Mouse (Mus musculus) MEL (cell line): ENCODE results near the gene Vstm5.

ENCODE experiments used
- CTCF ChIP-seq, 3 experiments: IDR thresholded peaks in 2 of 3; conservative IDR thresholded peaks in 1 of 3; 2 replicates each; pipeline ENCODE4 v1.5.1; 2011 to 2012; ENCODE audit warnings: low read length in 3 of 3, low read depth in 2 of 3, mild to moderate bottlenecking in 2 of 3, improper control_type of control experiment in 1 of 3, inconsistent platforms in 1 of 3, mixed read lengths in 1 of 3, moderate library complexity in 1 of 3; ENCODE audit not compliant: control insufficient read depth in 1 of 3, insufficient read depth in 1 of 3, poor library complexity in 1 of 3, severe bottlenecking in 1 of 3
- KAT2A ChIP-seq: conservative IDR thresholded peaks from 2 replicates; pipeline ENCODE4 v1.6.1; 2012; ENCODE audit warnings: low read depth, low read length, improper control_type of control experiment, inconsistent platforms
- MAX ChIP-seq: IDR thresholded peaks from 2 replicates; pipeline ENCODE4 v1.6.1; 2011; ENCODE audit warnings: low read length, improper control_type of control experiment
- MEF2A ChIP-seq: IDR thresholded peaks from 2 replicates; pipeline ENCODE4 v1.6.1; 2014; ENCODE audit warnings: low read depth, mild to moderate bottlenecking, inconsistent platforms, low read length, improper control_type of control experiment; ENCODE audit not compliant: poor library complexity, insufficient replicate concordance, severe bottlenecking; ENCODE audit errors: extremely low read depth

DNA sequence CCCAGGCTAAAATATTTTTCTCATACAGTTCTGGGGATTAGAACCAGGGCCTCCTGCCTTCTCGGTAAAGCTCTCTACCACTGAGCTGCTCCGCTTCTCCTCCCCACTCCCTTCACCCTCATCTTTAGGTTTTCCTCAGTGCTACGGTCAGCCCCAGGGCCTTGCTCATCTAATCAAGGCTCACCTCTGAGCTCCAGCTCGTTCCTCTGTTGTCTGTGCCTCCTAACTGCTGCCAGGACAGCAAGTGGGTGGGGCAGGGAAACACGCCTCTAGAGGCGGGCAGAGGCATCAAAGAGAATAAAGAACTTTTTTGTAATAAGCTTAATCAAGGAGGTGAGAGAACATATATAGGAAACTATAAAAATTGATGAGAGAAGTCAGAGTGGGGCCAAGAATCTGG, 49.0 kb downstream of the Vstm5 start:
- TF ChIP-seq KAT2A: no peak
- TF ChIP-seq CTCF (IDR thresholded peaks at IDR 0.05 in 2 of 3, conservative IDR thresholded peaks at IDR 0.05 in 1 of 3; ENCODE audit: control insufficient read depth in 1 of 3, insufficient read depth in 1 of 3, low read depth in 2 of 3, low read length in 3 of 3, poor library complexity in 1 of 3, severe bottlenecking in 1 of 3): peak in 1 of 3 experiments; percentile 18; a peak in 2 of 6 replicates
- no peak for TF ChIP-seq MAX
- no peak for TF ChIP-seq MEF2A
